In the genomic region with DNA sequence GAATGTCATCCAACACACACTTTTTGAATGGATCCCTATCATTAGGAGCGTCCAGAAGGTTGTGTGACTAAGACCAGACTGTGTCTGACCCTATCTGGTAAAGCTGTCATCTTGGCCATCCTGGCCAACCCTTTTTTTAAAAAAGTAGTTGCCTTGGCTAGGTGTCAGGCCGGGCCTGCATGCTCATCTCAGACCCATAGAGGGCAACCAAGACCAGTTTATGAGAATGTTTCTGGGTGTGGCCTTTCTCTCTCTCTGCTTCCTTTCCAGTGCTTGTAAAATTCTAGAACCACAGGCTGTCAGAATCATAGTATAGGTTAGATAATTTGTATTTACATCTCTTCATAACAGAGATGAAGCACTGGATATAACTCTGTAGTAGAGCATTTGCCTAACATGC, we compare ENCODE assay signal across 10 mouse cellular contexts.
DNase-seq lines count a peak whose midpoint lies in the region; ATAC-seq lines count a peak whose summit lies in the region.
"Had no signal": no experiment of that assay in that cellular context is flagged by ENCODE, and none has a peak within 500 bp of the region (broad histone marks: within the 10 kb centered on the region; RNA-seq: fewer than 3 reads in every experiment).

No protein-coding gene starts in this region.

- no peak overlapping the region for H3K9ac ChIP-seq in liver, embryonic 12.5 days
- H3K9ac ChIP-seq: embryonic facial prominence, embryonic 13.5 days; midbrain, embryonic 12.5 days had no signal

- no peaks in the 10 kb centered on the region for H3K9me3 ChIP-seq in liver, embryonic 12.5 days (replicated peaks)
- H3K9me3 ChIP-seq in embryonic facial prominence, embryonic 10.5 days: no peaks in the 10 kb centered on the region
- H3K9me3 ChIP-seq: embryonic facial prominence, embryonic 13.5 days; midbrain, embryonic 12.5 days had no signal

- WGBS in liver, embryonic 12.5 days (ENCODE audit: insufficient replicate concordance): 8% methylated on average over 2 of the region's 2 CpGs
- WGBS in embryonic facial prominence, embryonic 10.5 days: 29% methylated on average over 2 of the region's 2 CpGs

- H3K4me2 ChIP-seq in liver, embryonic 12.5 days: no peak overlapping the region
- H3K4me2 ChIP-seq: embryonic facial prominence, embryonic 13.5 days; midbrain, embryonic 12.5 days had no signal

- H3K4me1 ChIP-seq in liver, embryonic 12.5 days: no peaks in the 10 kb centered on the region
- no peaks in the 10 kb centered on the region for H3K4me1 ChIP-seq in embryonic facial prominence, embryonic 10.5 days
- H3K4me1 ChIP-seq: embryonic facial prominence, embryonic 13.5 days; midbrain, embryonic 12.5 days had no signal

- no peak overlapping the region for H3K27ac ChIP-seq in liver, embryonic 12.5 days
- H3K27ac ChIP-seq in embryonic facial prominence, embryonic 10.5 days (replicated peaks): no peak overlapping the region
- H3K27ac ChIP-seq: embryonic facial prominence, embryonic 13.5 days; midbrain, embryonic 12.5 days had no signal

- ATAC-seq in liver, embryonic 12.5 days: no peak

- no peak overlapping the region for H3K4me3 ChIP-seq in liver, embryonic 12.5 days
- no peak overlapping the region for H3K4me3 ChIP-seq in embryonic facial prominence, embryonic 10.5 days
- H3K4me3 ChIP-seq: embryonic facial prominence, embryonic 13.5 days; midbrain, embryonic 12.5 days had no signal

- H3K36me3 ChIP-seq in liver, embryonic 12.5 days: no peaks in the 10 kb centered on the region
- H3K36me3 ChIP-seq in embryonic facial prominence, embryonic 10.5 days (replicated peaks): no peaks in the 10 kb centered on the region
- H3K36me3 ChIP-seq: embryonic facial prominence, embryonic 13.5 days; midbrain, embryonic 12.5 days had no signal

- intact Hi-C loops in heart, postnatal 14 days (cut with DNase I): loop anchor here (5.0 to 10.0 kb wide), 2 partner anchors 143 to 305 kb away; no protein-coding TSS in a partner anchor

- H3K27me3 ChIP-seq in liver, embryonic 12.5 days (replicated peaks): no peaks in the 10 kb centered on the region
- peaks cover 5% of the 10 kb centered on the region; the same call in 1 of the 2 replicates for H3K27me3 ChIP-seq in embryonic facial prominence, embryonic 10.5 days (replicated peaks; ENCODE audit: low read depth, poor library complexity, severe bottlenecking)
- H3K27me3 ChIP-seq: midbrain, embryonic 12.5 days had no signal

- DNase-seq in liver: peak; percentile 19
- peak; percentile 28 for DNase-seq in adrenal gland, adult 8-10 months
- DNase-seq in embryonic facial prominence, embryonic 10.5 days (ENCODE audit: low spot score): peak; percentile 26
- peak; percentile 63 to 77 for DNase-seq in heart, postnatal 14 days
- DNase-seq in left cerebral cortex, adult 11 months (ENCODE audit: low spot score): peak; percentile 22
- peak; percentile 42 to 63 for DNase-seq in natural killer cell, adult 2 months (ENCODE audit: low spot score in 2 of 2)
- DNase-seq in thymus, adult 18-20 months: peak; percentile 4 to 33

Comparison
In these comparisons a context has a peak if more than half of its experiments do, and no peak if none do; other contexts are left out.
1. DNase-seq: peak in every context shown above with its lines; median percentile 70 in heart, postnatal 14 days; 52 in natural killer cell, adult 2 months; 28 in adrenal gland, adult 8-10 months; 26 in embryonic facial prominence, embryonic 10.5 days; 22 in left cerebral cortex, adult 11 months; 19 in liver; 18 in thymus, adult 18-20 months.